Mouse (Mus musculus) hindbrain, embryonic 16.5 days (tissue): ENCODE measurements around the gene Klhl7. TPM values are rescaled to one million over a fixed set of nuclear protein-coding genes. Genes with fewer than 3 reads are reported as not detected.

Experiments
- ATAC-seq: fragments of 200-750 bp; cut with Nextera tagmentation; 2 replicates; pipeline ENCODE4 v1.8.0; 2017; ENCODE audit warnings: moderate TSS enrichment, moderate library complexity
- H3K27ac ChIP-seq: fragments of 300-500 bp; sonication (generic); 2 replicates; pipeline ENCODE4 v1.5.1; 2014; ENCODE audit warnings: low read depth, mild to moderate bottlenecking, control low read depth, low read length, moderate library complexity
- H3K27me3 ChIP-seq: fragments of 300-500 bp; sonication (generic); replicated peaks from 2 replicates; pipeline ENCODE4 v1.6.1; 2014; ENCODE audit warnings: low read length; ENCODE audit not compliant: control insufficient read depth, insufficient read depth
- H3K36me3 ChIP-seq: fragments of 300-500 bp; sonication (generic); 2 replicates; pipeline ENCODE4 v1.6.1; 2014; ENCODE audit warnings: mild to moderate bottlenecking, low read length, moderate library complexity, mixed read lengths; ENCODE audit not compliant: control insufficient read depth, insufficient read depth
- H3K4me1 ChIP-seq: fragments of 300-500 bp; sonication (generic); 2 replicates; pipeline ENCODE4 v1.6.1; 2014; ENCODE audit warnings: low read depth, low read length; ENCODE audit not compliant: control insufficient read depth, insufficient read depth
- H3K4me2 ChIP-seq: fragments of 300-500 bp; sonication (generic); 2 replicates; pipeline ENCODE4 v1.6.1; 2014; ENCODE audit warnings: mild to moderate bottlenecking, low read length, control low read depth, moderate library complexity
- H3K4me3 ChIP-seq: fragments of 300-500 bp; sonication (generic); 2 replicates; pipeline ENCODE4 v1.5.1; 2014; ENCODE audit warnings: mild to moderate bottlenecking, low read length, control low read depth, moderate library complexity
- H3K9ac ChIP-seq: fragments of 300-500 bp; sonication (generic); 2 replicates; pipeline ENCODE4 v1.6.1; 2014; ENCODE audit warnings: low read depth, mild to moderate bottlenecking, control low read depth, low read length, moderate library complexity
- H3K9me3 ChIP-seq: fragments of 300-500 bp; sonication (generic); 2 replicates; pipeline ENCODE4 v1.6.1; 2014; ENCODE audit warnings: mild to moderate bottlenecking, low read length, moderate library complexity; ENCODE audit not compliant: control insufficient read depth
- WGBS: fragments of 180-500 bp; shearing (Covaris S2); extraction: QIAGEN DNeasy Blood & Tissue Kit; methylation state at CpG from one replicate; pipeline ENCODE4 v1.1.7; 2014; 5-methylcytosine and 5-hydroxymethylcytosine counted together
- polyA plus RNA-seq: library from polyadenylated mRNA; unstranded; fragments of >200 nt; fragmentation: Nextera tagmentation; extraction: Ambion mirVana; gene quantifications from 2 replicates; pipeline ENCODE4 v1.2.1, GENCODE M21; 2015

Gene Klhl7
- polyA plus RNA-seq, 1 experiment from 2014 or later = 132 TPM

DNA sequence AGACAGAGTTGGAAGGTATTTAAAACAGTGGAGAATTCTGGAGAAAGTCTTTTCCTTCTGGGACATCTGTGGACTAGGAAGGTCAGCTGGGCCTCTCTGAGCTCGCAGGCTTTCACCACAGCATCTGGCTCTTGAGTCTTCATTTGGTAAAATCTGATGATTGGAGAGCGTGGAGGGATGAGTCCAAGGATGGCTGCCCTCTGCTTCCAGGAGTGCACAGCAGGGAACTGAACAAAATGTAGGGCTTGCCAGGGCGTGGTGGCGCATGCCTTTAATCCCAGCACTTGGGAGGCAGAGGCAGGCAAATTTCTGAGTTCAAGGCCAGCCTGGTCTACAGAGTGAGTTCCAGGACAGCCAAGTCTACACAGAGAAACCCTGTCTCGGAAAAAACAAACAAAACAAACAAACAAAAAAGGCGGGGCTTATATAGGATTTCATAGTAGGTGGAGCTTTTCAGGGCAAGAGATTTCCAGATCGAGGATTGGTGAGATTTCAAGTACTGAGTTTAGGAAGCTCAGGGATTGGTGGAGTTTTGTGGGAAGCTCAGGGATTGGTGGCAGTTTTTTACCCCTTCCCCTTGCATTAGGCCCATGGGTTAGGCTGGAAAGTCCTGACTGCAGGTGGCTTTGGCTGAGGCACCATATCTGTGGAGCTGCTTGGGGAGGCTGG lies 6.8 kb downstream of the Klhl7 start:
- H3K4me1 ChIP-seq = peaks cover 17% of the 10 kb centered on the region
- no peaks in the 10 kb centered on the region for H3K27me3 ChIP-seq
- no peak overlapping the region for H3K4me3 ChIP-seq
- no peak overlapping the region for H3K27ac ChIP-seq
- no peak overlapping the region for H3K4me2 ChIP-seq
- 94% methylated on average over 7 of the region's 7 CpGs for WGBS
- no peak for ATAC-seq
- H3K9ac ChIP-seq = no peak overlapping the region
- H3K9me3 ChIP-seq = no peaks in the 10 kb centered on the region
- no peaks in the 10 kb centered on the region for H3K36me3 ChIP-seq

DNA sequence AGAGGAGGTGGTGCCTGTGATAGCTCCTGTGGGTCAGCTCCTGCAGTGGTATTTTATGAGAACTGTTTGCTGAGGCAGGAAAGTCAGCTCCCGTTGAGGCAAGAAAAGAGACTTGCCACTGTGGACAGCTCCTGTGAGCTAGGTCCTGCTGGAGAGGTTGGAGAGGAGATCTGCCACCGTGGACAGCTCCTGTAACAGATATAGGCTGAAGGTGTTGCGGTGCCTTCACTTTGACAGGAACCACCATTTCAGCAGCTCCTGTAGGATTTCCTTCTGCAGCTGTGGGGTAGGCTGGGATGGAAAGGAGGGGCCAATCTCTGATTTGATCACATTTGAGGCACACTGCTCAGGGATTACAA lies 7.3 kb downstream of the Klhl7 start:
- ATAC-seq = no peak
- 90% methylated on average over 3 of the region's 3 CpGs for WGBS

DNA sequence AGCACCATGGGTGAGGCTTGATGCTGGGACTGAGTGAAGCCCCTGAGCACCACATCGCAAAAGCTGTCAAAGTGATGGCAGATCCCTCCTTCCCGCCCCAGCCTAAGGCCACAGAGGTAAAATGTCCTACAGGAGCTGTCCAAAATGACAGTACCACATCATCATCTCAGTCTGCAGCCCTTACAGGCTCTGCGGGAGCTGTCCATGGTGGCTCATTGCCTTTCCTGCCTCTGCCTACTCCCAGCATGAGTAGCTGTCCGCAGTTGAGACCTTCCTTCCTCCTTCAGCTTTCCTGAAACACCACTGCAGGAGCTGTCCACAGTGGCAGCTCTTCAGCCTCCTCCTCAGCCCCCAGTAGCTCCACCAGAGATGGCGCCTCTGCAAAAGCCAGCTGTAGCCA lies 9.7 kb downstream of the Klhl7 start:
- H3K4me3 ChIP-seq = no peak overlapping the region
- ATAC-seq = no peak
- no peaks in the 10 kb centered on the region; the same call in 1 of the 2 replicates for H3K4me1 ChIP-seq
- no peak overlapping the region for H3K27ac ChIP-seq
- H3K9ac ChIP-seq = no peak overlapping the region
- 92% methylated on average over 5 of the region's 5 CpGs for WGBS
- no peaks in the 10 kb centered on the region for H3K27me3 ChIP-seq
- no peaks in the 10 kb centered on the region for H3K9me3 ChIP-seq
- H3K4me2 ChIP-seq = no peak overlapping the region
- H3K36me3 ChIP-seq = no peaks in the 10 kb centered on the region

More for the DNA sequence above, 7.3 kb downstream of the Klhl7 start:
- H3K4me2 ChIP-seq = no peak overlapping the region
- no peak overlapping the region for H3K4me3 ChIP-seq
- no peaks in the 10 kb centered on the region for H3K27me3 ChIP-seq
- no peak overlapping the region for H3K9ac ChIP-seq
- H3K36me3 ChIP-seq = no peaks in the 10 kb centered on the region
- H3K27ac ChIP-seq = no peak overlapping the region
- peaks cover 13% of the 10 kb centered on the region for H3K4me1 ChIP-seq
- no peaks in the 10 kb centered on the region for H3K9me3 ChIP-seq

DNA sequence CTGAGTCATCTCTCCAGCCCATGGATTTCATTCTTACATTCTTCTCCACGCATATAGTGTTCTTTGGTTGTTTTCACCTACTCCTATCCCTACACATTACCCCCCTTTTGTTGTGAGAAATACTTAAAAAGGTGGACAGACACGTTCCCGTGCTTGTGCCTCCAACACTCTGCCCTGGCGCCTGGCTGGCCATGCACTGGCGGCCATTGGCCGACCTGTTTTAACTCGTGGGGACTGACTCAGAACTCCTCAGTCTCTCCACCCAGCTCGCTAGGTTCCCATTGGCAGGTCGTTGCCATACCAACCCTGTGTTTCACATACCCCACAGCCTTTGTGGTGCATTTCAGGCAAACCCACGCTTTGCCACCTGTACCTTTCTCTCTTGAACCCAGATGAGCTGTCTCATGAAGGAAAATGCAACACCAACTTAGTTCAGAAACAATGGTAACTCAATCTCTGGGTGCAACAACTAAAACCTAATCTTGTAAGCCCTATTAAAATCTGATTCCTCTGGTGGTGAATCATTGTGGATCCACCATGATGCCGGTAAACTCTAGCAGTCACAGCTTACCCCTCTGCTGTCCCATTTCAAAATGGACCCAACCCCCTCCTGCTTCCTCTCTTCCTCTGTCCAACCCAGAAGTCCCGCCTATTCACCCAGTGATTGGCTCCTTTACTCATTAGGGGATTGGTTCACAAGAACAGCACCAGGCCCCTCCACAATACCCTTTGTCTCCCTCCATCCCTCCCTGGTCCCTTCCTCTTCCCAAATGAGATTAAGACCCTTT lies 11.9 kb downstream of the Klhl7 start:
- no peaks in the 10 kb centered on the region for H3K27me3 ChIP-seq
- WGBS = 86% methylated on average over 12 of the region's 12 CpGs
- no peak overlapping the region for H3K27ac ChIP-seq
- H3K9ac ChIP-seq = no peak overlapping the region
- H3K4me2 ChIP-seq = no peak overlapping the region
- no peaks in the 10 kb centered on the region for H3K36me3 ChIP-seq
- H3K4me3 ChIP-seq = no peak overlapping the region
- no peaks in the 10 kb centered on the region; the same call in 1 of the 2 replicates for H3K4me1 ChIP-seq
- no peak for ATAC-seq
- no peaks in the 10 kb centered on the region for H3K9me3 ChIP-seq

DNA sequence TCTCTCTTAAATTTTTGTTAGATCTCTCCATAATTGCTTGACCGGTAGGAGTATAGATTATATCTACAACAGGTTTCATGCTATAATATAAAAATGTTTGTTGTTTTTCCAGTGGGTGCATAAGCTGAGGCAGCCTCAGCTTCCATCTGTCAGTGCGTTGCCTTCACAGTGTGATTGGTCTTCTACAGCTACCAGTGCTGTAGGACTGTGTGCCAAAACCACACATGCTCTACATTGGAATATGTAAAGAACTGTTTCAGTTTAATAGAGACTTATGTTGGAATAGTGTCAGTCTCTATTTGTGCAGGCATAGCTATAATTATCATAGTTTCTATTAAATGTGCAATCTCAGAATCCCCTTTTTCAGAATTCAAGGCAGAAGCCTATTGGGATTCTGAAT lies 21.8 kb downstream of the Klhl7 start:
- H3K4me1 ChIP-seq = no peaks in the 10 kb centered on the region; the same call in 1 of the 2 replicates
- no peaks in the 10 kb centered on the region for H3K9me3 ChIP-seq
- WGBS = 93% methylated on average over 2 of the region's 2 CpGs
- no peak for ATAC-seq
- no peak overlapping the region for H3K9ac ChIP-seq
- no peaks in the 10 kb centered on the region for H3K27me3 ChIP-seq
- H3K4me2 ChIP-seq = no peak overlapping the region
- 0 out of 2 replicates have a peak, but pooled peaks cover 3% of the 10 kb centered on the region for H3K36me3 ChIP-seq
- no peak overlapping the region for H3K4me3 ChIP-seq
- H3K27ac ChIP-seq = no peak overlapping the region

DNA sequence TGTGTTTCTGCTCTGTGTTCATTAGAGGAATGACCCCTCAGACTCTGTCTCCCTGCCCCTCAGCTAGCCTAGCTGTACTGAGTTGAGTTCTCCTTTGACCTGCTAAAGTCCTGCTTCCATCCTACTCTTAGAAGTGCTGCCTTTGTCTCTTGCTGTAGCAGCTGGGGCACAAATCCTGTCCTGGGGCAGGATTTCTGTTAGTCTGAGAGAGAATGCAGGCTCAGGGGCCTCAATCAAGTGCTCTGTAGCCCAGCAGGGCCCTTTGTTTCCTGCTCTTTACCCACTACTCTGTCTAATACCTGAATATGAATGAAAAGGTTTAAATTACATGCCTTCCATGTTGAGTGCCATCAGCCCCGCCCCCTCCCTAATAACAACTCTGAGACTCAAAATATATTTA lies 23.8 kb downstream of the Klhl7 start:
- Histone ChIP-seq H3K27me3 (no peaks in the 10 kb centered on the region), H3K4me1 (no peaks in the 10 kb centered on the region; the same call in 1 of the 2 replicates), H3K9me3 (no peaks in the 10 kb centered on the region), H3K9ac (no peak overlapping the region), H3K4me2 (no peak overlapping the region), H3K4me3 (no peak overlapping the region), H3K27ac (no peak overlapping the region), H3K36me3 (peaks cover 7% of the 10 kb centered on the region)
- no peak for ATAC-seq
- WGBS = 82% methylated on average over 1 of the region's 1 CpGs

DNA sequence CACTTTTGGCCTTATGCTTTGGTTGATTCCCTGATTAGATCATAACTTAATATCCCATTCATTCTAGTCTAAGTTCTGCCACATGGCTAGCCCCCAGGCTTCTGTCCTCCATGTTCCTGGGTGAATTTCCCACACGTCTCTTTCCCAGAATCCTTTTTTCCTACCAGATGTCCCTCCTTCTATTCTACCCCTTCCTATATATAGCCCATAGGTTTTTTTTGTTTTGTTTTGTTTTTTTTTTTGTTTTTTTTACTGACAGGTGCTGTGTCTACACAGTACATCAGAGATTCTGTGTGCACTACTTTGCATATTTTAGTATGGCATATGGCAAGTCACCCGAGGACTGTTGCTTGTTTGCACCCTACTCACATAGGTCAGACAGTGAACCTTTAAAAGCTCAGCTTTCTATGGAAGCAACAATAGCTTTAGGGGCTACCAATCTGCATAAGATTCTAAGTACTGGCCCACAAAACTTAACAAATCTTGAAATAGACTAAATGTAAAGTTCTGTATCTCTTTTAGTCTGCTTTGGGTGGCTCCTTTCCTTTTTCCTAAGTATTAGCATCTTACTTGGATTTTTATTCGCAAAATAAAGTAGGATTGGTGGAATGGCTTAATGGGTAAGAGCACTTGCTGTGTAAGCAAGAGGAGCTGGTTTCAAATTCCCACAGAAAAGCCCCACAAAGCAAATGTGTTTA lies 24.3 kb downstream of the Klhl7 start:
- ATAC-seq = no peak; the same call in 1 of the 2 replicates

DNA sequence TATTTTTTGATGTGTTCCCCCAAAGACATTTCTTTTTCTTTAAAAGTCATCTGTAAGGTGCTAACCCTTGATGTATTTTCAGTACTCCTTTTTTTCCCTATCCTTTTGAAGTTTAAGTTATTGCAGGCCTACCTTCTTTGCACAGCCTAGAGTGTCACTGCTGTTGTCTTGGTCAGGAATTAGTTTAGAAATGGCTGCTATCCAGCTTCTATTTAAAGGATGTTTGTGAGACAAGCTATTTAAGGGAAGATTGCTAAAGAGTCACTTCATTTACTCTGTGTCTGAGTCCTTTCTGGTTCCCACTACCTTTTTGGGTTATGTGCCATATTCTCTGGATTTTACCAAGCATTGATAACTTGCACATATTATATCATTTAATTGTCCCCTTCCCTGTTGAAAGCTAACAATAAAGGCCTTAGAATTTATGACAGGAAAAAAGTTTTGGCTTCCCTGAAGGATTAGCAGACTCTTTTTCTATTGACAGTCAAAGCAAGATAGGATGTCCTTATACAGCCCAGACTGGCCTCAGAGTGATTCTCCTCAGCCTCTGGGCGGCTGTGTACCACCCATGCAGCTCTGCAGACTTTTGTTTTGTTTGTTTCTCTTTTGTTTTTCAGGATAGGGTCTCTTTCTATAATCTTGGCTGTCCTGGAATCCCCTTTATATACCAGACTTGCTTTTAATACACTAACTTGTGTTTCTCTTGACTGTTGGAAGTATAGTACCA lies 25.7 kb downstream of the Klhl7 start:
- H3K9me3 ChIP-seq = no peaks in the 10 kb centered on the region
- H3K27me3 ChIP-seq = no peaks in the 10 kb centered on the region
- 61% methylated on average over 1 of the region's 1 CpGs for WGBS
- no peak for ATAC-seq
- H3K36me3 ChIP-seq = peaks cover 7% of the 10 kb centered on the region
- no peak overlapping the region for H3K9ac ChIP-seq
- no peaks in the 10 kb centered on the region; the same call in 1 of the 2 replicates for H3K4me1 ChIP-seq
- H3K4me2 ChIP-seq = no peak overlapping the region
- no peak overlapping the region for H3K4me3 ChIP-seq
- no peak overlapping the region for H3K27ac ChIP-seq

More for the DNA sequence above, 24.3 kb downstream of the Klhl7 start:
- H3K9me3 ChIP-seq = no peaks in the 10 kb centered on the region
- peaks cover 7% of the 10 kb centered on the region for H3K36me3 ChIP-seq
- 47% methylated on average over 3 of the region's 3 CpGs for WGBS
- no peaks in the 10 kb centered on the region for H3K27me3 ChIP-seq
- no peak overlapping the region for H3K27ac ChIP-seq
- H3K4me3 ChIP-seq = no peak overlapping the region
- H3K4me1 ChIP-seq = no peaks in the 10 kb centered on the region; the same call in 1 of the 2 replicates
- H3K9ac ChIP-seq = no peak overlapping the region
- no peak overlapping the region for H3K4me2 ChIP-seq
